In the genomic region with DNA sequence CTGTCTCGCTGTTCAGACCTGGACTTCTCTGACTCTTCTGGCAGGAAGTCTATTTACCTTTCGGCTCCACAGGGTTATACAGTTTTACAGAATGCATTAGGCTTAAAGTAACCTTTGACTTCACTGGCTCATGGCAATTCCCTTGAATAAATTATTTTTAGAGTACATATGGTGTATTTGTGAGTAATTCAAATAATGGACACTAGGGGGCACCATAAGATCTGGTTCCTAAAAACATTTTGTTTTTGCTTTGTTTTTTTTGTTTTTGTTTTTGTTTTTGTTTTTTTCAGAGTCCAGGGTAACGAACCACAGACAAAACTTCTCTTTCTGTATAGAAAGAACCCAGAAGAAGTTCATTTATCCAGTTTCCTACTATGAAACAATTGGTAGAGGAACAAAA, we compare ENCODE assay signal across 13 mouse cellular contexts. TPM values are rescaled to one million over a fixed set of nuclear protein-coding genes. Genes with fewer than 3 reads are reported as not detected.
DNase-seq lines count a peak whose midpoint lies in the region; ATAC-seq and TF ChIP-seq lines count a peak whose summit lies in the region.
"Had no signal": no experiment of that assay in that cellular context is flagged by ENCODE, and none has a peak within 500 bp of the region (broad histone marks: within the 10 kb centered on the region; RNA-seq: fewer than 3 reads in every experiment).

No protein-coding gene starts in this region.

- no peaks in the 10 kb centered on the region for H3K27me3 ChIP-seq in midbrain, embryonic 11.5 days (ENCODE audit: control insufficient read depth, insufficient read depth, low read length)
- no peaks in the 10 kb centered on the region for H3K27me3 ChIP-seq in midbrain, embryonic 10.5 days (ENCODE audit: low read depth, poor library complexity, severe bottlenecking)
- no peaks in the 10 kb centered on the region for H3K27me3 ChIP-seq in splenic B cell, adult 2 months (ENCODE audit: control insufficient read depth, insufficient read depth, low read length, poor library complexity, severe bottlenecking)
- H3K27me3 ChIP-seq: liver, embryonic 15.5 days; neural tube, embryonic 13.5 days had no signal

- DNase-seq in gastrocnemius, adult 2 months = no peak
- no peak for DNase-seq in gastrocnemius, postnatal 10 days
- DNase-seq in midbrain, embryonic 11.5 days (ENCODE audit: low spot score, missing footprints) = peak; percentile 93
- no peak for DNase-seq in midbrain, embryonic 10.5 days (ENCODE audit: low spot score)
- peak; percentile 61 for DNase-seq in embryo, embryonic 11 days
- DNase-seq in splenic B cell, adult 2 months (ENCODE audit: low read depth, low spot score) = peak; percentile 67
- no peak for DNase-seq in kidney, adult 9 months
- no peak for DNase-seq in adrenal gland, postnatal 25 days
- DNase-seq: kidney, postnatal 36 days had no signal

- TF ChIP-seq CTCF in gastrocnemius, adult 2 months (IDR thresholded peaks at IDR 0.05) = peak; percentile 62

- H3K9ac ChIP-seq in midbrain, embryonic 11.5 days (ENCODE audit: low read length) = no peak overlapping the region
- H3K9ac ChIP-seq: liver, embryonic 15.5 days; neural tube, embryonic 13.5 days had no signal

- intact Hi-C loops in gastrocnemius, adult 2 months (cut with DNase I) = no loop called here

- no peak overlapping the region for H3K4me3 ChIP-seq in gastrocnemius, adult 2 months
- H3K4me3 ChIP-seq in midbrain, embryonic 11.5 days (ENCODE audit: low read depth, low read length) = no peak overlapping the region
- H3K4me3 ChIP-seq in midbrain, embryonic 10.5 days = no peak overlapping the region
- H3K4me3 ChIP-seq: erythroblast, embryonic 14.5 days; liver, embryonic 15.5 days; neural tube, embryonic 13.5 days had no signal

- H3K4me2 ChIP-seq in midbrain, embryonic 11.5 days = no peak overlapping the region
- H3K4me2 ChIP-seq: liver, embryonic 15.5 days; neural tube, embryonic 13.5 days had no signal

- ATAC-seq in midbrain, embryonic 11.5 days (ENCODE audit: low FRiP score) = no peak

- 57% methylated on average over 3 of the region's 3 CpGs for WGBS in midbrain, embryonic 11.5 days
- WGBS in midbrain, embryonic 10.5 days = 58% methylated on average over 3 of the region's 3 CpGs

- no peak overlapping the region for H3K27ac ChIP-seq in gastrocnemius, adult 2 months
- H3K27ac ChIP-seq in midbrain, embryonic 11.5 days (ENCODE audit: low read depth, low read length) = no peak overlapping the region
- H3K27ac ChIP-seq in midbrain, embryonic 10.5 days (replicated peaks) = no peak overlapping the region
- H3K27ac ChIP-seq: liver, embryonic 15.5 days; neural tube, embryonic 13.5 days had no signal

- H3K4me1 ChIP-seq in midbrain, embryonic 11.5 days (ENCODE audit: control insufficient read depth, insufficient read depth, low read length) = no peaks in the 10 kb centered on the region
- H3K4me1 ChIP-seq in midbrain, embryonic 10.5 days = no peaks in the 10 kb centered on the region
- H3K4me1 ChIP-seq: liver, embryonic 15.5 days; neural tube, embryonic 13.5 days had no signal

- H3K36me3 ChIP-seq in midbrain, embryonic 11.5 days (ENCODE audit: control insufficient read depth, insufficient read depth, low read length) = no peaks in the 10 kb centered on the region
- no peaks in the 10 kb centered on the region for H3K36me3 ChIP-seq in midbrain, embryonic 10.5 days
- no peaks in the 10 kb centered on the region for H3K36me3 ChIP-seq in splenic B cell, adult 2 months (ENCODE audit: control insufficient read depth, insufficient read depth, low read length, poor library complexity, severe bottlenecking)
- H3K36me3 ChIP-seq: G1E; liver, embryonic 15.5 days; neural tube, embryonic 13.5 days had no signal

- H3K9me3 ChIP-seq in midbrain, embryonic 11.5 days (ENCODE audit: control insufficient read depth, low read length) = no peaks in the 10 kb centered on the region
- 0 out of 2 replicates have a peak, but pooled peaks cover 2% of the 10 kb centered on the region for H3K9me3 ChIP-seq in midbrain, embryonic 10.5 days (replicated peaks)
- H3K9me3 ChIP-seq: G1E; liver, embryonic 15.5 days; neural tube, embryonic 13.5 days had no signal

RNA-seq across cellular contexts. Expression of a gene that starts 17.2 kb away (rescaled TPM):
- total RNA-seq in gastrocnemius, adult 2 months (2021) = 10 to 100 TPM; 16.2 to 20.7 TPM
- 10 to 100 TPM; 19.5 to 22.9 TPM for total RNA-seq in gastrocnemius, postnatal 10 days (2021)
- 33.3 and 34.0 TPM in 2 replicates for polyA plus RNA-seq in midbrain, embryonic 11.5 days (2014; fragmentation: Nextera tagmentation; extraction: Ambion mirVana)
- polyA plus RNA-seq in midbrain, embryonic 10.5 days (2016; fragmentation: Nextera tagmentation; extraction: Ambion mirVana) = 26.8 and 28.2 TPM in 2 replicates
- total RNA-seq in adrenal gland, postnatal 25 days (2021) = 36.3 and 42.4 TPM in 2 replicates

RNA-seq across cellular contexts. Expression of a gene that starts 33.7 kb away (rescaled TPM):
- total RNA-seq in gastrocnemius, adult 2 months (2021) = under 1 TPM; 0.43 to 0.61 TPM
- 1 to 10 TPM; 2.3 to 3.6 TPM for total RNA-seq in gastrocnemius, postnatal 10 days (2021)
- 6.1 and 7.5 TPM in 2 replicates for polyA plus RNA-seq in midbrain, embryonic 11.5 days (2014; fragmentation: Nextera tagmentation; extraction: Ambion mirVana)
- 5.9 and 6.1 TPM in 2 replicates for polyA plus RNA-seq in midbrain, embryonic 10.5 days (2016; fragmentation: Nextera tagmentation; extraction: Ambion mirVana)
- total RNA-seq in adrenal gland, postnatal 25 days (2021) = 3.6 and 4.3 TPM in 2 replicates
- total RNA-seq: G1E had no signal
- polyA plus RNA-seq: G1E had no signal

Comparison
In these comparisons a context has a peak if more than half of its experiments do, and no peak if none do; other contexts are left out.
1. DNase-seq: peak in midbrain, embryonic 11.5 days (single experiment), embryo, embryonic 11 days (single experiment) and splenic B cell, adult 2 months (single experiment); none in gastrocnemius, adult 2 months (single experiment), gastrocnemius, postnatal 10 days (single experiment), midbrain, embryonic 10.5 days (single experiment), kidney, adult 9 months (single experiment) and adrenal gland, postnatal 25 days (single experiment).